Mouse (Mus musculus): Measurements from ENCODE around the gene Gsap. TPM values are rescaled to one million over a fixed set of nuclear protein-coding genes. Genes with fewer than 3 reads are reported as not detected.

The Gsap gene
- polyA plus RNA-seq, 1 experiment from 2014 or later = 14.6 TPM

- ATAC-seq = no peak
- H3K27me3 ChIP-seq (replicated peaks; ENCODE audit: control insufficient read depth, insufficient read depth, low read length) = no peaks in the 10 kb centered on the region
- no peak overlapping the region for H3K4me2 ChIP-seq (ENCODE audit: low read length)
- H3K27ac ChIP-seq (ENCODE audit: low read depth, low read length) = no peak overlapping the region
- H3K36me3 ChIP-seq (ENCODE audit: control insufficient read depth, insufficient read depth, low read length) = no peaks in the 10 kb centered on the region
- WGBS = 77% methylated on average over 1 of the region's 1 CpGs
- no peak overlapping the region for H3K9ac ChIP-seq (ENCODE audit: low read depth, low read length)
- no peaks in the 10 kb centered on the region for H3K4me1 ChIP-seq (ENCODE audit: control insufficient read depth, insufficient read depth, low read depth, low read length)
- no peak overlapping the region for H3K4me3 ChIP-seq (ENCODE audit: low read length)
- H3K9me3 ChIP-seq (ENCODE audit: control insufficient read depth, low read length) = no peaks in the 10 kb centered on the region
These were observed 59.2 kb downstream of the Gsap start for GRCm38 (mm10) chr5:21245241-21245640.

- ATAC-seq = no peak; the same call in 1 of the 2 replicates
- H3K27ac ChIP-seq (ENCODE audit: low read depth, low read length) = no peak overlapping the region
- WGBS = 69% methylated on average over 6 of the region's 6 CpGs
- H3K4me1 ChIP-seq (ENCODE audit: control insufficient read depth, insufficient read depth, low read depth, low read length) = no peaks in the 10 kb centered on the region
- no peaks in the 10 kb centered on the region for H3K27me3 ChIP-seq (replicated peaks; ENCODE audit: control insufficient read depth, insufficient read depth, low read length)
- no peak overlapping the region for H3K4me3 ChIP-seq (ENCODE audit: low read length)
- H3K4me2 ChIP-seq (ENCODE audit: low read length) = no peak overlapping the region
- no peaks in the 10 kb centered on the region for H3K9me3 ChIP-seq (ENCODE audit: control insufficient read depth, low read length)
- H3K36me3 ChIP-seq (ENCODE audit: control insufficient read depth, insufficient read depth, low read length) = no peaks in the 10 kb centered on the region
- no peak overlapping the region for H3K9ac ChIP-seq (ENCODE audit: low read depth, low read length)
These were observed 60.7 kb downstream of the Gsap start for GRCm38 (mm10) chr5:21246794-21247193.

- Histone ChIP-seq H3K36me3 (ENCODE audit: control insufficient read depth, insufficient read depth, low read length) (no peaks in the 10 kb centered on the region), H3K4me3 (ENCODE audit: low read length) (no peak overlapping the region), H3K27ac (ENCODE audit: low read depth, low read length) (no peak overlapping the region), H3K4me2 (ENCODE audit: low read length) (no peak overlapping the region), H3K9me3 (ENCODE audit: control insufficient read depth, low read length) (no peaks in the 10 kb centered on the region), H3K27me3 (replicated peaks; ENCODE audit: control insufficient read depth, insufficient read depth, low read length) (no peaks in the 10 kb centered on the region), H3K9ac (ENCODE audit: low read depth, low read length) (no peak overlapping the region), H3K4me1 (ENCODE audit: control insufficient read depth, insufficient read depth, low read depth, low read length) (no peaks in the 10 kb centered on the region)
- ATAC-seq = no peak
- 84% methylated on average over 2 of the region's 2 CpGs for WGBS
These were observed 61.9 kb downstream of the Gsap start for GRCm38 (mm10) chr5:21247916-21248315.

GRCm38 (mm10) chr5:21248834-21249233 is 62.8 kb downstream of the Gsap start:
- Histone ChIP-seq H3K4me3 (ENCODE audit: low read length) (no peak overlapping the region), H3K9me3 (ENCODE audit: control insufficient read depth, low read length) (no peaks in the 10 kb centered on the region), H3K36me3 (ENCODE audit: control insufficient read depth, insufficient read depth, low read length) (no peaks in the 10 kb centered on the region), H3K27me3 (replicated peaks; ENCODE audit: control insufficient read depth, insufficient read depth, low read length) (no peaks in the 10 kb centered on the region), H3K4me2 (ENCODE audit: low read length) (no peak overlapping the region), H3K9ac (ENCODE audit: low read depth, low read length) (no peak overlapping the region), H3K27ac (ENCODE audit: low read depth, low read length) (no peak overlapping the region), H3K4me1 (ENCODE audit: control insufficient read depth, insufficient read depth, low read depth, low read length) (no peaks in the 10 kb centered on the region)
- no peak for ATAC-seq
- 70% methylated on average over 5 of the region's 5 CpGs for WGBS

- Histone ChIP-seq H3K4me2 (ENCODE audit: low read length) (no peak overlapping the region), H3K4me1 (ENCODE audit: control insufficient read depth, insufficient read depth, low read depth, low read length) (no peaks in the 10 kb centered on the region), H3K9ac (ENCODE audit: low read depth, low read length) (no peak overlapping the region), H3K9me3 (ENCODE audit: control insufficient read depth, low read length) (no peaks in the 10 kb centered on the region), H3K27me3 (replicated peaks; ENCODE audit: control insufficient read depth, insufficient read depth, low read length) (no peaks in the 10 kb centered on the region), H3K4me3 (ENCODE audit: low read length) (no peak overlapping the region), H3K27ac (ENCODE audit: low read depth, low read length) (no peak overlapping the region), H3K36me3 (ENCODE audit: control insufficient read depth, insufficient read depth, low read length) (no peaks in the 10 kb centered on the region)
- 92% methylated on average over 12 of the region's 12 CpGs for WGBS
- ATAC-seq = no peak
These were observed 68.9 kb downstream of the Gsap start for GRCm38 (mm10) chr5:21254731-21255525.

- WGBS = 91% methylated on average over 5 of the region's 5 CpGs
- no peak overlapping the region for H3K27ac ChIP-seq (ENCODE audit: low read depth, low read length)
- no peak overlapping the region for H3K4me3 ChIP-seq (ENCODE audit: low read length)
- no peaks in the 10 kb centered on the region for H3K4me1 ChIP-seq (ENCODE audit: control insufficient read depth, insufficient read depth, low read depth, low read length)
- no peaks in the 10 kb centered on the region for H3K27me3 ChIP-seq (replicated peaks; ENCODE audit: control insufficient read depth, insufficient read depth, low read length)
- H3K9me3 ChIP-seq (ENCODE audit: control insufficient read depth, low read length) = no peaks in the 10 kb centered on the region
- no peak for ATAC-seq
- no peak overlapping the region for H3K4me2 ChIP-seq (ENCODE audit: low read length)
- no peaks in the 10 kb centered on the region for H3K36me3 ChIP-seq (ENCODE audit: control insufficient read depth, insufficient read depth, low read length)
- H3K9ac ChIP-seq (ENCODE audit: low read depth, low read length) = no peak overlapping the region
These were observed 69.6 kb downstream of the Gsap start for GRCm38 (mm10) chr5:21255551-21256132.

- Histone ChIP-seq H3K9ac (ENCODE audit: low read depth, low read length) (no peak overlapping the region), H3K4me1 (ENCODE audit: control insufficient read depth, insufficient read depth, low read depth, low read length) (peaks cover 7% of the 10 kb centered on the region), H3K36me3 (ENCODE audit: control insufficient read depth, insufficient read depth, low read length) (no peaks in the 10 kb centered on the region), H3K27ac (ENCODE audit: low read depth, low read length) (no peak overlapping the region), H3K27me3 (replicated peaks; ENCODE audit: control insufficient read depth, insufficient read depth, low read length) (no peaks in the 10 kb centered on the region), H3K9me3 (ENCODE audit: control insufficient read depth, low read length) (no peaks in the 10 kb centered on the region), H3K4me2 (ENCODE audit: low read length) (no peak overlapping the region), H3K4me3 (ENCODE audit: low read length) (no peak overlapping the region)
- 68% methylated on average over 4 of the region's 4 CpGs for WGBS
- no peak for ATAC-seq
These were observed 71.1 kb downstream of the Gsap start for GRCm38 (mm10) chr5:21257126-21257525.

GRCm38 (mm10) chr5:21257806-21258205 is 71.8 kb downstream of the Gsap start:
- 64% methylated on average over 6 of the region's 6 CpGs for WGBS

GRCm38 (mm10) chr5:21260746-21261145 is 74.7 kb downstream of the Gsap start:
- WGBS = 77% methylated on average over 7 of the region's 7 CpGs
- H3K27ac ChIP-seq (ENCODE audit: low read depth, low read length) = no peak overlapping the region
- no peak overlapping the region for H3K4me2 ChIP-seq (ENCODE audit: low read length)
- no peaks in the 10 kb centered on the region for H3K27me3 ChIP-seq (replicated peaks; ENCODE audit: control insufficient read depth, insufficient read depth, low read length)
- H3K9me3 ChIP-seq (ENCODE audit: control insufficient read depth, low read length) = no peaks in the 10 kb centered on the region
- ATAC-seq = no peak
- H3K4me3 ChIP-seq (ENCODE audit: low read length) = no peak overlapping the region
- H3K36me3 ChIP-seq (ENCODE audit: control insufficient read depth, insufficient read depth, low read length) = no peaks in the 10 kb centered on the region
- no peak overlapping the region for H3K9ac ChIP-seq (ENCODE audit: low read depth, low read length)
- H3K4me1 ChIP-seq (ENCODE audit: control insufficient read depth, insufficient read depth, low read depth, low read length) = peaks cover 7% of the 10 kb centered on the region

More at GRCm38 (mm10) chr5:21257806-21258205, 71.8 kb downstream of the Gsap start:
- Histone ChIP-seq H3K27me3 (replicated peaks; ENCODE audit: control insufficient read depth, insufficient read depth, low read length) (no peaks in the 10 kb centered on the region), H3K4me2 (ENCODE audit: low read length) (no peak overlapping the region), H3K9me3 (ENCODE audit: control insufficient read depth, low read length) (no peaks in the 10 kb centered on the region), H3K36me3 (ENCODE audit: control insufficient read depth, insufficient read depth, low read length) (no peaks in the 10 kb centered on the region), H3K27ac (ENCODE audit: low read depth, low read length) (no peak overlapping the region), H3K4me3 (ENCODE audit: low read length) (no peak overlapping the region), H3K4me1 (ENCODE audit: control insufficient read depth, insufficient read depth, low read depth, low read length) (peaks cover 7% of the 10 kb centered on the region), H3K9ac (ENCODE audit: low read depth, low read length) (no peak overlapping the region)
- no peak for ATAC-seq
